ENCODE assay signal across 14 mouse cellular contexts in the genomic region with DNA sequence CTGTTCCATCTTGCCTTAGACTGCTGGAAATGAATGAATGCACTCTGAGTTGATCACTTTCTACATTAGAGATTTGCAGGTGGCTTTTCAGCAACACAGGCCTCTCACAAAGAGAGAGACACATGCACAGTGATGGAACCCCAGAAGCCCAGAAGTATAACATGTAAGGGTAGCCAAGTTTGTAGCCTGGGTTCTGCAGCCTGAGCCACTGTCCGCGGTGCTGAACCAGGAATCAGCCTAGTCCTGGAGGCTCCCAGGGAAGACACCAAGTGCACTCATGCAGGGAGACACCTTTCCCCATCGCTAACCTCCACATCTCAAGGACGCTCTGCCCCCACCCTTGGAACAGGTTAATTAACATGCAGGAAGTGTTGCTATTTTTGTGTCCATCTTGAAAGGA.
DNase-seq lines count a peak whose midpoint lies in the region; ATAC-seq lines count a peak whose summit lies in the region.
"Had no signal": no experiment of that assay in that cellular context is flagged by ENCODE, and none has a peak within 500 bp of the region (broad histone marks: within the 10 kb centered on the region; RNA-seq: fewer than 3 reads in every experiment).

No protein-coding gene starts in this region.

- DNase-seq in adrenal gland, postnatal 14 days = peak; percentile 59
- no peak for DNase-seq in adrenal gland, postnatal 4 days (ENCODE audit: low spot score in 2 of 2)
- peak; percentile 77 to 78 for DNase-seq in kidney, postnatal 4 days
- DNase-seq in kidney, postnatal 14 days = no peak
- peak; percentile 15 for DNase-seq in 3T3-L1 (ENCODE audit: low read depth, low spot score)
- DNase-seq in embryo, embryonic 11.5 days (ENCODE audit: low read depth, low spot score) = peak; percentile 16
- no peak for DNase-seq in c-Kit-positive CD71-positive TER-119-positive erythroid progenitor cells, embryonic 14.5 days (ENCODE audit: low spot score)
- DNase-seq: cerebellum, postnatal 25 days; kidney, adult 18-20 months; layer of hippocampus, postnatal 36 days; liver, embryonic 13.5 days; right cerebral cortex, postnatal 25 days had no signal

- WGBS in forebrain, embryonic 13.5 days = 19% methylated on average over 4 of the region's 4 CpGs

- no peaks in the 10 kb centered on the region for H3K27me3 ChIP-seq in forebrain, embryonic 13.5 days
- H3K27me3 ChIP-seq: heart, embryonic 15.5 days; liver, embryonic 13.5 days had no signal

- H3K4me1 ChIP-seq in forebrain, embryonic 13.5 days = peaks cover 13% of the 10 kb centered on the region; the same call in 1 of the 2 replicates
- H3K4me1 ChIP-seq: heart, embryonic 15.5 days; liver, embryonic 13.5 days had no signal

- no peak for ATAC-seq in forebrain, embryonic 13.5 days

- no peak overlapping the region for H3K4me3 ChIP-seq in forebrain, embryonic 13.5 days
- H3K4me3 ChIP-seq: heart, embryonic 15.5 days; liver, embryonic 13.5 days had no signal

- H3K9ac ChIP-seq in forebrain, embryonic 13.5 days = no peak overlapping the region
- H3K9ac ChIP-seq: heart, embryonic 15.5 days; liver, embryonic 13.5 days had no signal

- no peak overlapping the region for H3K4me2 ChIP-seq in forebrain, embryonic 13.5 days
- H3K4me2 ChIP-seq: heart, embryonic 15.5 days; liver, embryonic 13.5 days had no signal

- H3K27ac ChIP-seq in forebrain, embryonic 13.5 days = no peak overlapping the region
- H3K27ac ChIP-seq: heart, embryonic 15.5 days; liver, embryonic 13.5 days had no signal

- peaks cover 2% of the 10 kb centered on the region; the same call in 1 of the 2 replicates for H3K36me3 ChIP-seq in forebrain, embryonic 13.5 days (ENCODE audit: poor library complexity, severe bottlenecking)
- H3K36me3 ChIP-seq: heart, embryonic 15.5 days; liver, embryonic 13.5 days had no signal

- no peaks in the 10 kb centered on the region for H3K9me3 ChIP-seq in forebrain, embryonic 13.5 days (replicated peaks)
- H3K9me3 ChIP-seq: heart, embryonic 15.5 days; liver, embryonic 13.5 days had no signal

Comparison
In these comparisons a context has a peak if more than half of its experiments do, and no peak if none do; other contexts are left out.
1. DNase-seq: peak in adrenal gland, postnatal 14 days (single experiment), kidney, postnatal 4 days (2 of 2), 3T3-L1 (single experiment) and embryo, embryonic 11.5 days (single experiment); none in adrenal gland, postnatal 4 days (0 of 2), kidney, postnatal 14 days (single experiment) and c-Kit-positive CD71-positive TER-119-positive erythroid progenitor cells, embryonic 14.5 days (single experiment).